Mouse (Mus musculus) erythroblast, adult 5-6 weeks (primary cell): ENCODE results near the gene Phf19. TPM values are rescaled to one million over a fixed set of nuclear protein-coding genes. Genes with fewer than 3 reads are reported as not detected.

Experiments used
- ATAC-seq: replicated peaks from 2 replicates; pipeline ENCODE4 v1.8.0; 2016; ENCODE audit warnings: moderate number of reproducible peaks, mild to moderate bottlenecking, moderate TSS enrichment, inconsistent platforms; ENCODE audit not compliant: poor library complexity, low FRiP score, severe bottlenecking
- total RNA-seq, 2 experiments: library from RNA; stranded (forward) in 1 of 2; stranded (reverse) in 1 of 2; fragments of 150-400 nt in 1 of 2; fragments of 200-764, 138-1000 nt in 1 of 2; gene quantifications; 2 replicates each; pipeline versions ENCODE4 v1.2.3 to v1.2.4; 2015 to 2017; ENCODE audit warnings: low replicate concordance in 2 of 2

The Phf19 gene
- total RNA-seq, 2 experiments from 2014 or later, result 1.9 TPM

DNA sequence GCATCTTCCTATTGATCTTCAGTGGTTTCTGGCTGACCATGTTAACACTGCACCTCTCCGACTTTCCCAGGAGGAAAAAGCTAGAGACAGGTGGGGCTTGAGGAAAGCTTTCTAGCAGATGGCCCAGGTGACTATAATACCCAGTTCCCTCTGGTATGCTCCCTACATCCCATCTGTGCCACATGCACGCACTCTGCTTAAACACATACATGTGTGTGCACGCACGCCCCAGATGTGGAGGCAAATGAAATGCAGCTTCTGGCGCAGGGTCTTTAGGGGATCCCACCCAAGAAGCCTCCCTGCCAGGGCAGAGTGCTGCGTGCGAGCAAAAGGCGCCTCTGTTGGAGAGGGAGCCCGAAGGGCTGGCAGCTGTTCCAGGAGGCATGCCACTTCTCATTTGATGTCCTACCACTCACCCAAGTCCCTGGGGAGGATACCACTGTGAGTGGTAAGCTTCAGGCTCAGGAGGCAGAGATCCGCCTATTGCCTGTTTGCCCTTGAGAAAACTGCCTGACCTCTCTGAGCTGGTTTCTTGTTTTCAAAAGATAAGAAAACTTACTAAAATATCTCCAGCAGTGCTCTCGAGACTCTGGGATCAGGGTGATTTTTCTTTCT, 27.3 kb upstream of the Phf19 start:
- ATAC-seq, result no peak

GRCm38 (mm10) chr2:34940246-34940645, 26.4 kb upstream of the Phf19 start:
- ATAC-seq, result no peak

GRCm38 (mm10) chr2:34938269-34939208, 24.7 kb upstream of the Phf19 start:
- ATAC-seq, result no peak

DNA sequence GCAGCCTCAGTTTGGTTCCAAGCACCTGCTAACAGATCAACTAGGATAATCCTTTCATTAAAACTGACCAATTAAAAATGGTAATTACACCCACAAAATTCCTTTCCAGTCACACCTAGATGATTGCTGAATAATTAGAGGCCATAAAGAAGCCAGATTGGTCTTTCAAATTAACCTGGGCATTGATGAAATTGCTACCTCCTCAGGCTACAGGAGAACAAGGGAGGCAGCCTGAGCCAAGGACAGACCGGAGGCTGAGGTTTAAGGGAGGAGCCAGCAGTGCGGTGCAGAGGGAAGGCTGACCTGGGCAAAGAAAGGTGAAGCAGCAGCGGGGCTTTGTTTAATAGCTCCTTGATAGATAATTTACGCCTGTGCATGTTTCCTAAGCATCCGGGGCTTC, 23.6 kb upstream of the Phf19 start:
- ATAC-seq, result no peak

- ATAC-seq, result no peak
Measured at GRCm38 (mm10) chr2:34927320-34927719, 13.5 kb upstream of the Phf19 start.

GRCm38 (mm10) chr2:34922729-34923128, 8.9 kb upstream of the Phf19 start:
- no peak for ATAC-seq

GRCm38 (mm10) chr2:34920144-34920543, 6.3 kb upstream of the Phf19 start:
- ATAC-seq, result no peak

DNA sequence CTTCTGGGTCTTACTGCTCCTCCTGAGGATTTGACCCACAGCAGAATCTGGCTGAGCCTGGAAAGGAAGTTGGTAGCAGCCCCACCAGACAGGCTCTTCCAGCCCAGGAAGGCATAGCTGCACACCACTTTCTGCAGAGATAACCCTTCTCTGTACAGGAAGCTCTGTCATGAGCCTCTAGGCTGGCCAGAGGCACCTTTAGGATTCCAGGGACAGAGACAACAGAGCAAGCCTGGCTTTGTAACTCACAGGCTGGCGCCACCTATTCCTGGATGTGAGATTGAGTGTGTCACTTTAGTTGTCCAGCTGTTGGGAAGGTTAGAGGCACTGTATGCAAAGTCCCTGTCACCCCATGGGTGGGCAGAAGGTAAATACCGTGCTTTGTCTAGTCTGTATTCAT, 1.3 kb upstream of the Phf19 start:
- ATAC-seq, result no peak

GRCm38 (mm10) chr2:34914823-34915082, 927 bp upstream of the Phf19 start:
- no peak for ATAC-seq

- ATAC-seq, result no peak
Measured at GRCm38 (mm10) chr2:34914069-34914822, 420 bp upstream of the Phf19 start.

- ATAC-seq, result no peak
Measured at GRCm38 (mm10) chr2:34912613-34913012, 1.2 kb downstream of the Phf19 start.

GRCm38 (mm10) chr2:34911871-34912270, 2.0 kb downstream of the Phf19 start:
- no peak for ATAC-seq

DNA sequence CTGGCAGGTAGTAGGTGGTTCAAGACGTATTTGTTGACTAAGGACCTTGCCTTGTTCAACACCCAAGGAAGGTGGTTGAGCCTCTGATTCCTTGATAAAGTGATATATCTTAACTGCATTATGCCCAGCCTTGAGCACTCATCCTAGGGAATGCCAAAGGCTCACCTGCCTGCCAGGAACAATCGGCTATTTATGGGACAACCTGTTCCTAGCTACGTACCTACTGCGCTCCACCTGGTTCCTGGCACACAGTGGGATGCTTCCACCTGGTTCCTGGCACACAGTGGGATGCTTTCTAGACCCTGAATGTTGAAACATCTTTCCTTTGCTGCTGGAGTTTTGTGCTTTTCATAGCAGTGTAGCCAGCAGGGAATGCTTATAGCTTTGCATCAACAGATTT, 4.1 kb downstream of the Phf19 start:
- no peak for ATAC-seq

DNA sequence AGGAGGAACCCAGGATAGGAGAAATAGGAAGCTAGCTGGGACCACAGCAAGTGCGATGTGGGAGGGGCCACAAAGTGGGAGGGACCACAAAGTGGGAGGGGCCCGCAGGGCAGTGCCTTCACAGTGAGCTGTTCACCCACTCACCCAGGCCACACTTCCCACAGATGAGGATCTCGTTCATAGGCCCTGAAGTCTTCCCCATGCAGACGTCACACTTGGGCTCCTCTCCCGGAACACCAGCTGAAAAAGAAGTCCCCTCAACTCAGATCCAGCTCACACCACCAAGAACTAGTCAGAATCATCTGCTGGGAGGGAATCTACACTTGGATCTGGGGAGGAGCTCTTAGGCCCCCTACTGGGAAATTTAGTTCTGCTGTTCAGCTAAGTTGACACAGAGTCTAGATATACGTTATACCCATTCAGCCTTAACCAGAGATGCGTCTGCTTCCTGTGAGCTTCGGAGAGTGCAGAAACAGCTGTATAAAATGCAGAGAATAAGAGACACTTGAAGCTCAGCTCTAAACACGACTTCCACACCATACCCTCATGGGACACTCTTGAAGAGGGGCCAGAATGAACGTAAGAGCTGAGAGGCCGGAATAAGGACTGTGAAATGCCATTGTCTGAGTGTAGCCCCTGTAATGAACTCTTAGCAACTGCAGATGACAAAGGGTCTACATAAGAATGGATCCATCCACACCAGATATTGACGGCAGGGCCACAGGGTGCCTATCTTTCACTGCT, 6.8 kb downstream of the Phf19 start:
- no peak for ATAC-seq

DNA sequence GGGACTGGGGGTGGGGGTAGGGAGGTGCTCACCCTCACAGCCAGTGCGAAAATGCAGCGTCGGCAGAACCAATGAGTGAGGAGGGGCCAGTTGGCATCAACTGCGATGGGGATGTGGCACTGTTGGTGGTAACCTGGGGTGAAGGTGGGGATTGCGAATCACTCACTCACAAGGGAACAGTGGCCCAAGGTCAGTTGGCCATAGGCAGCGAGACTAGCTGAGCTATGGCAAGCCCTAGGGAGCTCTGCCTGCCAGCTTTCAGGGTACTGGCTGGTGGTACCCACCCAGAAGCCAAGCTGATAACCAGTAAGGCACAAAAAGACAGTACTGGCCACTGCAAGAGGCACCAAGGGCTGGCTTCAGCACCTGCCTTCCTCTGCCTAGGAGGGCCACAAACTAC, 7.4 kb downstream of the Phf19 start:
- ATAC-seq, result no peak

- peak; percentile 88 for ATAC-seq
Measured at GRCm38 (mm10) chr2:34904849-34905542, 8.8 kb downstream of the Phf19 start.

- no peak for ATAC-seq
Measured at GRCm38 (mm10) chr2:34903652-34904405, 10.0 kb downstream of the Phf19 start.

GRCm38 (mm10) chr2:34903191-34903590, 10.6 kb downstream of the Phf19 start:
- no peak for ATAC-seq

GRCm38 (mm10) chr2:34902731-34903130, 11.1 kb downstream of the Phf19 start:
- ATAC-seq, result no peak
